Mouse (Mus musculus) megakaryocyte-erythroid progenitor cell, adult 5-6 weeks (primary cell): Measurements from ENCODE around the gene Msx2. TPM values are rescaled to one million over a fixed set of nuclear protein-coding genes. Genes with fewer than 3 reads are reported as not detected.

Source experiments
- ATAC-seq: replicated peaks from 2 replicates; pipeline ENCODE4 v1.8.0; 2016; ENCODE audit warnings: mild to moderate bottlenecking, inconsistent platforms; ENCODE audit not compliant: severe bottlenecking, poor library complexity, low FRiP score, low TSS enrichment
- total RNA-seq, 2 experiments: library from RNA; stranded (forward) in 1 of 2; stranded (reverse) in 1 of 2; fragments of 200-1000, 215-1000 nt in 1 of 2; fragments of >200 nt in 1 of 2; fragmentation: Nextera tagmentation in 1 of 2; gene quantifications; 2 replicates each; pipeline ENCODE4 v1.2.3; 2014 to 2017

The Msx2 gene
- total RNA-seq, 2 experiments from 2014 or later: not detected

- ATAC-seq: no peak
Measured at GRCm38 (mm10) chr13:53420741-53421140, 52.1 kb downstream of the Msx2 start.

DNA sequence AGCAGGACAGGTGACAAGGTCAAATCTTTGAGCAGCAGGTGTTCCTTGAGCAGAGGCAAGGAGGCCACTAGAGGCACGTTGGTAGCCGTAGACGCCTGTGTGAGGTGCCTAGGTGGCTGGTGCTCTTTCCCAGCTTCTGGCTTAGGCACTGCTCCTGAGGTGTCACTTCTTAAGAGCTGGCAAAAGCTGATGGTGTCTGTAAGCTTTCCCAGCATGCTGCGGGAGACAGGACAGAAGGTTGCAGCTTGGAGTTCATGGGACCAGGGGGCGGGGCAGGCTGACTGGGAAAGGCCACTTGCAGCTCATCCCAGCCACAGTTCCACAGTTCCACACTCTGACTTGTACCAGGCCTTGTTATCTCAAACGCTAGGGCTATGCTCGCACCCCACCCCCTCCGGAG is 53.2 kb downstream of the Msx2 start:
- no peak for ATAC-seq

- no peak for ATAC-seq
Measured at GRCm38 (mm10) chr13:53417701-53418100, 55.2 kb downstream of the Msx2 start.

Other genes starting within 250 kb of the Msx2 start
- gene Ror2, start 186.9 kb downstream of the Msx2 start, total RNA-seq (2014; fragmentation: Nextera tagmentation): not detected in 2 replicates
- gene Ror2, start 186.9 kb downstream of the Msx2 start, total RNA-seq (2017): not detected in 2 replicates
- gene Sptlc1, start 95.7 kb downstream of the Msx2 start, total RNA-seq (2014; fragmentation: Nextera tagmentation): 12.1 and 19.3 TPM in 2 replicates
- 23.1 and 32.4 TPM in 2 replicates for gene Sptlc1, start 95.7 kb downstream of the Msx2 start, total RNA-seq (2017)